Mouse (Mus musculus) common myeloid progenitor, adult 5-6 weeks (primary cell): ENCODE results near the gene Aldh1a7. TPM values are rescaled to one million over a fixed set of nuclear protein-coding genes. Genes with fewer than 3 reads are reported as not detected.
"Not testable (repeated sequence)": the region's sequence is repeated elsewhere in the genome, so short reads cannot be mapped to it uniquely, and the experiment has no call there.

ENCODE experiments used
- ATAC-seq: replicated peaks from 2 replicates; pipeline ENCODE4 v1.8.0; 2016; ENCODE audit warnings: low read depth, mild to moderate bottlenecking, moderate TSS enrichment, inconsistent platforms; ENCODE audit not compliant: poor library complexity, severe bottlenecking
- total RNA-seq: library from RNA; stranded (forward); fragments of 200-1000, 187-1606 nt; gene quantifications from 2 replicates; pipeline ENCODE4 v1.2.3, GENCODE M21; 2017

Aldh1a7 gene
- total RNA-seq, 1 experiment from 2014 or later, result 18.0 TPM

DNA sequence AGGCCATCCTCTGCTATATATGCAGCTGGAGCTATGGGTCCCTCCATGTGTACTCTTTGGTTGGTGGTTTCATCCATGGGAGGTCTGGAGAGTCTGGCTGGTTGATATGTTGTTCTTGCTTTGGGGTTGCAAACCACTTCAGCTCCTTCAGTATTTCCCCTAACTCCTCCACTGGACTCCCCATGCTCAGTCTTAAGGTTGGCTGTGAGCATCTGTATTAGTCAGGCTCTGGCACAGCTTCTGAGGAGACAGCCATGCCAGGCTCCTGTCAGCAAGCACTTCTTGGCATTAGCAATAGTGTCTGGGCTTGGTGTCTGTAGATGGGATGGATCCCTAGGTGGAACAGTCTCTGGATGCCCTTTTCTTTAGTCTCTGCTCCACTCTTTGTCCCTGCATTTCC is 79.9 kb downstream of the Aldh1a7 start:
- ATAC-seq, result not testable (repeated sequence)

DNA sequence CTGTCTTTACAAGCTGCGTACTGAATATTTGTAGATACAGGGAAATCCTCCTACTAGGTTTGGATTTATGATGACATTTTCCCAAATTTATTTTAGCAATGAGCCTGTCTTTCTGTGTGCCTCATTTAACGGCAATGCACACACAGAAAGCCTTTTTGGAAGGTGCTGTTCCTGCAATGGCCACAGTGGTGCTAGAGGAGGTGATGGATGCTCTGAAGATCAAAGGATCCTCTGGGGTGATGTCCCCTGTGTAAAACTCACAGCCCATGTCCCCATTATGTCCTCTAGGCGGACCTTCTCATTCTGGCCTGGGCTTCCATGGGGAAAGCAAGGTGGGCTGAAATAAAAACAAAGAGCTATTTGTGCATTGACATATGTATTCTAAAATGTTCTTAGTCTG is 83.0 kb downstream of the Aldh1a7 start:
- ATAC-seq, result 0 out of 2 replicates have a peak, but pooled peaks have one; percentile 39

Other genes starting within 250 kb of the Aldh1a7 start
- 52.0 and 61.9 TPM in 2 replicates for gene Aldh1a1, start 234.8 kb downstream of the Aldh1a7 start, total RNA-seq
- not detected in 2 replicates for gene Tmc1, start 226.6 kb upstream of the Aldh1a7 start, total RNA-seq